7 mouse cellular contexts compared by ENCODE assay signal in genomic region chr10:79670071-79670888, GRCm38 (mm10). TPM values are rescaled to one million over a fixed set of nuclear protein-coding genes. Genes with fewer than 3 reads are reported as not detected.
DNase-seq lines count a peak whose midpoint lies in the region; ATAC-seq and TF ChIP-seq lines count a peak whose summit lies in the region.

No protein-coding gene starts in this region.

- DNase-seq in lung, postnatal 0 days (ENCODE audit: low spot score) = no peak
- no peak for DNase-seq in lung, adult 18-20 months
- no peak for DNase-seq in embryo, embryonic 9.5 days (ENCODE audit: extremely low spot score)
- no peak for DNase-seq in kidney, adult 18-20 months

- H3K4me1 ChIP-seq in lung, postnatal 0 days (ENCODE audit: insufficient read depth, low read depth, low read length) = peaks cover 10% of the 10 kb centered on the region; the same call in 1 of the 2 replicates
- no peaks in the 10 kb centered on the region for H3K4me1 ChIP-seq in embryonic fibroblast, embryonic 13.5 days (ENCODE audit: control insufficient read depth, insufficient read depth, low read length)
- H3K4me1 ChIP-seq in limb, embryonic 12.5 days (replicated peaks) = peaks cover 17% of the 10 kb centered on the region
- peaks cover 8% of the 10 kb centered on the region for H3K4me1 ChIP-seq in small intestine, adult 2 months (ENCODE audit: control insufficient read depth, insufficient read depth, insufficient read length, low read length)

- ATAC-seq in lung, postnatal 0 days = no peak
- peak; percentile 26 for ATAC-seq in limb, embryonic 12.5 days (ENCODE audit: insufficient number of reproducible peaks, insufficient read depth, low FRiP score, low TSS enrichment, low read depth)

- peak overlapping the region; percentile 88; the same call in 1 of the 2 replicates for H3K27ac ChIP-seq in lung, postnatal 0 days (ENCODE audit: low read length)
- H3K27ac ChIP-seq in embryonic fibroblast, embryonic 13.5 days (ENCODE audit: insufficient read depth, low read length) = 0 out of 2 replicates have a peak overlapping the region, but pooled peaks have one; percentile 86
- H3K27ac ChIP-seq in limb, embryonic 12.5 days = peak overlapping the region; percentile 96
- H3K27ac ChIP-seq in small intestine, adult 2 months (ENCODE audit: insufficient read depth, low read depth, low read length) = 0 out of 2 replicates have a peak overlapping the region, but pooled peaks have one; percentile 75

- 29% methylated on average over 15 of the region's 15 CpGs for WGBS in lung, postnatal 0 days
- WGBS in limb, embryonic 12.5 days = 32% methylated on average over 15 of the region's 15 CpGs
- 38% methylated on average over 15 of the region's 15 CpGs for WGBS in small intestine, adult 2 months

- TF ChIP-seq POLR2A in embryonic fibroblast, embryonic 13.5 days (IDR thresholded peaks at IDR 0.05; ENCODE audit: low read depth, low read length) = 0 out of 2 replicates have a peak, but pooled peaks have one; percentile 9
- no peak for TF ChIP-seq POLR2A in small intestine, adult 2 months (IDR thresholded peaks at IDR 0.05; ENCODE audit: low read depth, low read length)

- no peaks in the 10 kb centered on the region for H3K9me3 ChIP-seq in lung, postnatal 0 days (ENCODE audit: low read length)
- no peaks in the 10 kb centered on the region for H3K9me3 ChIP-seq in limb, embryonic 12.5 days

- H3K36me3 ChIP-seq in lung, postnatal 0 days (ENCODE audit: insufficient read depth, low read length) = no peaks in the 10 kb centered on the region
- peaks cover 18% of the 10 kb centered on the region for H3K36me3 ChIP-seq in limb, embryonic 12.5 days
- peaks cover 2% of the 10 kb centered on the region; the same call in 1 of the 2 replicates for H3K36me3 ChIP-seq in small intestine, adult 2 months (ENCODE audit: control insufficient read depth, insufficient read depth, low read length)

- TF ChIP-seq CTCF in lung, postnatal 0 days (IDR thresholded peaks at IDR 0.05) = no peak
- no peak for TF ChIP-seq CTCF in embryonic fibroblast, embryonic 13.5 days (IDR thresholded peaks at IDR 0.05; ENCODE audit: borderline replicate concordance, insufficient read depth, low read length)
- no peak for TF ChIP-seq CTCF in small intestine, adult 2 months (IDR thresholded peaks at IDR 0.05; ENCODE audit: extremely low read depth, insufficient read length, insufficient replicate concordance, low read depth, low read length)

- peak overlapping the region; percentile 69 for H3K4me2 ChIP-seq in lung, postnatal 0 days (replicated peaks; ENCODE audit: low read depth, low read length)
- H3K4me2 ChIP-seq in limb, embryonic 12.5 days = peak overlapping the region; percentile 82

- peak overlapping the region; percentile 88 for H3K4me3 ChIP-seq in lung, postnatal 0 days (ENCODE audit: low read depth, low read length)
- peak overlapping the region; percentile 89 for H3K4me3 ChIP-seq in embryonic fibroblast, embryonic 13.5 days (ENCODE audit: insufficient read depth, low read length)
- peak overlapping the region; percentile 88 for H3K4me3 ChIP-seq in limb, embryonic 12.5 days (replicated peaks)
- peak overlapping the region; percentile 88 for H3K4me3 ChIP-seq in small intestine, adult 2 months (ENCODE audit: low read depth, low read length)

- peak overlapping the region; percentile 45; the same call in 1 of the 2 replicates for H3K9ac ChIP-seq in lung, postnatal 0 days (replicated peaks; ENCODE audit: low read depth)
- H3K9ac ChIP-seq in limb, embryonic 12.5 days (replicated peaks) = peak overlapping the region; percentile 81

- no peak for TF ChIP-seq EP300 in lung, postnatal 0 days (IDR thresholded peaks at IDR 0.05)

- no peaks in the 10 kb centered on the region for H3K27me3 ChIP-seq in lung, postnatal 0 days (replicated peaks; ENCODE audit: insufficient read depth, low read length)
- H3K27me3 ChIP-seq in limb, embryonic 12.5 days = no peaks in the 10 kb centered on the region
- H3K27me3 ChIP-seq in small intestine, adult 2 months (ENCODE audit: control insufficient read depth, insufficient read depth, low read length) = no peaks in the 10 kb centered on the region

RNA-seq across cellular contexts. Expression of gene Tpgs1, which starts 1.1 kb away (rescaled TPM):
- 64.6 and 71.2 TPM in 2 replicates for polyA plus RNA-seq in lung, postnatal 0 days (2015; fragmentation: Nextera tagmentation; extraction: Ambion mirVana)
- polyA plus RNA-seq in embryonic fibroblast, embryonic 13.5 days (2011; ENCODE audit: insufficient read length, low read depth, missing spikeins) = 15.5 and 16.0 TPM in 2 replicates
- polyA plus RNA-seq in limb, embryonic 12.5 days (2016; fragmentation: Nextera tagmentation; extraction: Ambion mirVana) = 57.6 and 63.1 TPM in 2 replicates
- 76.0 and 138 TPM in 2 replicates for polyA plus RNA-seq in small intestine, adult 2 months (2012; rRNA removed)

RNA-seq across cellular contexts. Expression of gene Madcam1, which starts 5.9 kb away (rescaled TPM):
- not detected in 2 replicates for polyA plus RNA-seq in lung, postnatal 0 days (2015; fragmentation: Nextera tagmentation; extraction: Ambion mirVana)
- polyA plus RNA-seq in embryonic fibroblast, embryonic 13.5 days (2011; ENCODE audit: insufficient read length, low read depth, missing spikeins) = not detected in 2 replicates
- 7.1 and 7.2 TPM in 2 replicates for polyA plus RNA-seq in limb, embryonic 12.5 days (2016; fragmentation: Nextera tagmentation; extraction: Ambion mirVana)
- polyA plus RNA-seq in small intestine, adult 2 months (2012; rRNA removed) = 9.9 and 20.7 TPM in 2 replicates

RNA-seq across cellular contexts. Expression of gene Cdc34, which starts 11.7 kb away (rescaled TPM):
- 52.7 and 64.3 TPM in 2 replicates for polyA plus RNA-seq in lung, postnatal 0 days (2015; fragmentation: Nextera tagmentation; extraction: Ambion mirVana)
- 117 and 149 TPM in 2 replicates for polyA plus RNA-seq in embryonic fibroblast, embryonic 13.5 days (2011; ENCODE audit: insufficient read length, low read depth, missing spikeins)
- 139 and 149 TPM in 2 replicates for polyA plus RNA-seq in limb, embryonic 12.5 days (2016; fragmentation: Nextera tagmentation; extraction: Ambion mirVana)
- 101 and 163 TPM in 2 replicates for polyA plus RNA-seq in small intestine, adult 2 months (2012; rRNA removed)

RNA-seq across cellular contexts. Expression of gene Gzmm, which starts 18.5 kb away (rescaled TPM):
- 0.57 and 0.69 TPM in 2 replicates for polyA plus RNA-seq in lung, postnatal 0 days (2015; fragmentation: Nextera tagmentation; extraction: Ambion mirVana)
- 0.65 TPM in 1 of 2 replicates, not detected in the other for polyA plus RNA-seq in embryonic fibroblast, embryonic 13.5 days (2011; ENCODE audit: insufficient read length, low read depth, missing spikeins)
- 0.74 and 1.2 TPM in 2 replicates for polyA plus RNA-seq in limb, embryonic 12.5 days (2016; fragmentation: Nextera tagmentation; extraction: Ambion mirVana)
- polyA plus RNA-seq in small intestine, adult 2 months (2012; rRNA removed) = 0.11 and 0.52 TPM in 2 replicates

RNA-seq across cellular contexts. Expression of gene Odf3l2, which starts 24.7 kb away (rescaled TPM):
- polyA plus RNA-seq in lung, postnatal 0 days (2015; fragmentation: Nextera tagmentation; extraction: Ambion mirVana) = not detected in 2 replicates
- not detected in 2 replicates for polyA plus RNA-seq in embryonic fibroblast, embryonic 13.5 days (2011; ENCODE audit: insufficient read length, low read depth, missing spikeins)
- polyA plus RNA-seq in limb, embryonic 12.5 days (2016; fragmentation: Nextera tagmentation; extraction: Ambion mirVana) = not detected in 2 replicates
- polyA plus RNA-seq in small intestine, adult 2 months (2012; rRNA removed) = not detected in 2 replicates
